Mouse (Mus musculus) kidney, postnatal 25 days (tissue): ENCODE measurements at regions not wholly inside any gene's neighbourhood (a gene's known extent, or its start where the extent isn't known, plus 50 kb on each side); places are given as distances from the start of the nearest gene placed in this dataset.
A peak's percentile ranks its signal among the peaks of the same experiment; 100 is the strongest.

ENCODE experiments used
- DNase-seq, 2 experiments: peaks; one replicate each; pipeline ENCODE4 v3.0.0; 2021; ENCODE audit warnings: mixed read lengths in 2 of 2

DNA sequence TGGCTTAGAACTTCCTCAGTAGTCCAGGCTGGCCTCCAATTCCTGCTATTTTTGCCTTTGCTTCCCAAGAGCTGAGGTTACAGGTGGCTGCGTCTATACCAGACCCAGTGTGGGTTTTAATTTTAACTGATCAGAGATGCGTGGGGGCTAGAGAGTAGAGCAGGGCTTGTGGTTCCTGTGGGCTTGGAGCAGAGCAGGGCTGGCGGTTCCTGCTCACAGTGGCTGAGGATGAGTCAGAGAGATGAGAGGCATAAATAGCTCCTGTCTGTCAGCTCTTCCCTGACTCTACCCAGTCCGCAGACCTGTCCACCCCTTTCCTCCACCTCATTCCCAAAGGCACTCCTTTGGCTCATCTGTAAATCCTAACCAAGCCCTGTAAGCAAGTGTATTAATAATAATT, 304.8 kb downstream of the Abcc12 start:
- DNase-seq, result no peak

DNA sequence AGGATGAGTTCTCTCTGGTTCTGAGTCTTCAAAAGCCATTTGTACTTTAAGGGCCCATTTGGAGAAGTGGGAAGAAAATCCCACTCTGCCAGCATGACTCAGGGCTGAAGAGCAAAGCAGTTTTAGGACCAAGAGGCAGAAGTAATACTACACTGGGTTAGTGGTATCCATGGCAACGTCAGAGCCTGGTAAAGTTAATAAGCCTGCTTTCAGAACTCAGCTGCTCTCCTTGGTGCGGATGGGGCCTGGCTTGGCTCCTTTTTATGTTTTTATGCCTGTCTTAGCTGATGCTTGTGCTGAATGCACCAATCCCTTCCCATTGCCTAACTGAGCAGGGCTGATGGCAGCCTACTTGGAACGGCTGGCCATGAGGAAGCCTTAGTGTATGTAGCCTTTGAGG, 306.7 kb downstream of the Abcc12 start:
- no peak for DNase-seq

DNA sequence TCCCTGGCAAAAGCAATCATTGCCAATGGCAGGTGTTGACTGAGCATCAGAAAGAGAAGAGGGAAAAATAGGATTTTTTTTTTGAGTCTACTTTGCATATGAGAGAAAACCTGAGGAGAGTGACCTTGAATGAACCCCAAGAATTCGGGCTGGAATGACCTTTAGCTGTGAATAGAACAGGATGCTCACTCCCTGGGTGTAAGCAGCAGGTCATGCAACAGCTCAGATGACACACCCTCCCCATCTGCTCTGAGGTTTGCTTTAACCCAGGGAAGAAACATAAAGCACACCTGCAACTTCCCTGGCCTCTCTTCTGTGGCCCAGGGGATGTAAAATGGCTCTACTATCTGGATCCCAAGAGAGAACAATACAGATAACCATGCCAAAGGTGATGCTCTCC, 307.9 kb downstream of the Abcc12 start:
- no peak for DNase-seq

DNA sequence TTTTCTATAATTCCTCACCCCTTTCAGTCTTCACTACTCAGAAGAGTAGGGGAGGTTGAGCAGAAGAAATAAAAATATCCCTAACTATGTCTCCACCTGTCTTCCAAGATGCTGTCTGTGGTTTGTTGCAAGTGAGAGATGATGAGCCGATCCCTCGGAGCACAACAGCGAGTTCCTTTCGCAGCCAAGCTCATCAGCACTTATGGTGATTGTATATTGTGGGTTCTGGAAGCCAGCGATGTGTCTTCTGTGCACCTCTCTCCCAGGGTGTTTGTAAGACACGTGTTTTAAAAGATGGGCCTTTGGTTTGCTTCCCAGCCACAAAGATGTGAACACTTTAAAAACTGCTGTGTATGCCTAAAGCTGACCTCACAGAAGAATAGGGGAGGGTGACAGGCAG, 309.0 kb downstream of the Abcc12 start:
- DNase-seq, result no peak

DNA sequence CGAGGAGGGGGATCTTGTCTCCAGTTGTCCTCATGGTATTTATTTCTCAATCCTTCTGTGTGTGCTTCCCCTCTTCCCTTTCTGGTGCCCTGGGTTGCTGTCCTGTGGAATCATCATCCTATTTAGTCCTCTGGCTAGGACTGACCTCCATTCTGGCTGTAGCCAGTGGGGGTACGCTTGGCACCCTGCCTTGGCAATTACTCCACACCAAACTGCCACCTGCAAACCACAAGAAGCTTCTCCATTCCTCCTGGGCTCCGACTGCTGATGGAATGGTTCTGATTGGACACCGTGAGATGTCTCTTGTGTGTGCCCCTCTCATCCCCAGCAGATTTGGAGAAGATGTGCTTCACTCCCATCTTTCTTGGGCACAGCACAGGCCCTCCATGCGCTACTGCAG, 322.5 kb downstream of the Abcc12 start:
- no peak for DNase-seq

GRCm38 (mm10) chr8:86255431-86255830, 325.1 kb downstream of the Abcc12 start:
- no peak for DNase-seq

DNA sequence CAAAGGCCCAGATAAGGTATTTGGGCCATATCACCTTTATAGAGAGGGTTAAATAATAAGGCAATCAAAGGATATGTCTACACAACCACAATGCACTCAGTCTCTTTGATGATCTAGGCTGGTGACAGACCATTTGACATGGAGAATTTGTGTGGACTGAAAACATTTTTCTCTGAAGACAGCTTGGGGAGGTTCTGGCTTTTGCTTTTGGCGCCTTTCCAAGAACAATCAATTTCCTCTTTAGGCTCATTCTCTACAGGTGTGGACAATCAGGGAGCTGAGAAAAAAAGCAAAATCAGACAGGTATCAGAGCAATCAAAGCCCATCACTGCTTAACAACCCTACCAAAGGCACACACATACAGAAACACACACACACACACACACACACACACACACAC, 325.8 kb downstream of the Abcc12 start:
- no peak for DNase-seq

GRCm38 (mm10) chr8:86252696-86253355, 327.7 kb downstream of the Abcc12 start:
- DNase-seq, result no peak

DNA sequence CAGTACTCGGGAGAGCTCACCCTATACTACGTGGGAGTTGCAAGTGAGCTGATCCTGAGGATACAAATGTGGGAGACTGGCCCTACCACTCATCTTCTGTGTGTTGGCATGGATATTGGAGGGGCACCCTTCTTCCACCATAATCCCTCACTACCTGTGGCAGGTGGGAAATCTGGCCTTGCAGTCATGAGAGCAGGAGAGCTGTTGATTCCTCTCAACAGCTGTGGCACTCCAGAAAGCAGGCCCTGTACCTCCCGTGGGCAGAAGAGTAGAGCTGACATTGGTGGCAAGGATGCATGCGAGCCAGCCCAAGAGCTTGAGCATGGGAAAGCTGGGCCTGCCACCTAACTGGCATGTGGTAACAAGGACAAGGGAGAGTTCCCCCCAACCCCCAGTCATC, 345.8 kb downstream of the Abcc12 start:
- DNase-seq, result no peak

- peak in 1 of 2 experiments; percentile 9 for DNase-seq
Measured at GRCm38 (mm10) chr8:86231994-86232393, 348.5 kb downstream of the Abcc12 start.

DNA sequence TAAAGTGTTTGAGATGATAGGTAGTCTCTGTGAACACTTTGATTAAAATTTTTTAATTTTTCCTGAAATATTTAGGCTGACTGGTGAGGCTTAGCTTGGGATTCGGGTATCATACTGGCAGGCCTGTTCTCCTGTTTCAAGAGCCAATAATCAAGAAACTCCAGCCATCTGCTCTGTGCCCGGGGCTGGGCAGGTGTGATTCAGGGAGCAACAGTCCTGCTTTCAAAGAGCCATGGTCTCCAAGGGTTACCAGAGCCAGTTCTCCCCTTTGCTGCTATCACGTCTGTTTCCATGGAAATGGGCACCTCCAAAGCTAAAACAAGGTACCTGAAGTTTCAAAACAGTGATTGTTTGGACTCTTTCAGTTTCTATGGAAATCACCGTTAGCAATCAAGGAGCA, 355.6 kb downstream of the Abcc12 start:
- no peak for DNase-seq

DNA sequence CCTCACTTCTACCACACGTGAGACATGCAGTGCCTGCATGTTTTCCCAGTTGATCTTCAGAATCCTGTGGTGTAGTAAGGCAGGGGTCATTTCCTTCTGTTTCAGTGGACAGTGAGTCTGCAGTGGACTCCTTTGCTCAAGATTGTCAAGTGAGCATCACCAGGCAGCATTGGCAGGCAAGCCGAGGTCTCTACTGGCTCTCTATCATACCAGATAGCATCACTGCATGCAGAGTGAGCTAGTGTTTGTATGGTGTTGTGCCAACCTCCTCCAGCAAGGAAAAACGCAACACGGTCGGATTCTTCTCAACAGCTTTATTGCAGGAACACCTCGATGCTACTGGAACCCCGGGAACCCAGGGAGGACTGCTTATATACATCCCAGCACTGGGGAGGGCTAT, 357.8 kb downstream of the Abcc12 start:
- no peak for DNase-seq

GRCm38 (mm10) chr8:86222228-86222627, 358.3 kb downstream of the Abcc12 start:
- no peak for DNase-seq

DNA sequence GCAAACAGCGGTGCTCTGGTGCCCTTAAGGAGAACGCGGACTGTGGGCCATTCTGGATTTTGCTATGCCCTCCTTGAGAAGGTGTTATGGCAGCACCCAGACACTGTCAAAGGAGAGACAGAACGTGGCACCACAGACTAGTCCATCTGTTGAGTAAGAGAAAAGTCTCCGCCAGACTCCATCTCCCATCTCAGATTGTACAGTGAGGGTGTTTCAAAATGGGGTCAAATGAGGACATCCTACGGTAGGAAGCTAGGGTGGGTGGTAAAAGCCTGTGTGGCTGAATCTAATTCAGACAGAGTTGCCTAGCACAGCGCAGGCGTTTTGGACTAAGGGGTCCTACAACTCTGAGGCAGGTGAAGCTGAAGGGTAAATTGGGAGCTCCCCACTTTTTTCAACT, 366.1 kb downstream of the Abcc12 start:
- DNase-seq, result no peak

GRCm38 (mm10) chr8:86212461-86212860, 368.0 kb downstream of the Abcc12 start:
- no peak for DNase-seq

- DNase-seq, result no peak
Measured at GRCm38 (mm10) chr8:86208812-86209262, 368.1 kb downstream of the Phkb start.

GRCm38 (mm10) chr8:86204421-86205229, 363.9 kb downstream of the Phkb start:
- DNase-seq, result no peak

- DNase-seq, result no peak
Measured at GRCm38 (mm10) chr8:86203107-86203506, 362.3 kb downstream of the Phkb start.

DNA sequence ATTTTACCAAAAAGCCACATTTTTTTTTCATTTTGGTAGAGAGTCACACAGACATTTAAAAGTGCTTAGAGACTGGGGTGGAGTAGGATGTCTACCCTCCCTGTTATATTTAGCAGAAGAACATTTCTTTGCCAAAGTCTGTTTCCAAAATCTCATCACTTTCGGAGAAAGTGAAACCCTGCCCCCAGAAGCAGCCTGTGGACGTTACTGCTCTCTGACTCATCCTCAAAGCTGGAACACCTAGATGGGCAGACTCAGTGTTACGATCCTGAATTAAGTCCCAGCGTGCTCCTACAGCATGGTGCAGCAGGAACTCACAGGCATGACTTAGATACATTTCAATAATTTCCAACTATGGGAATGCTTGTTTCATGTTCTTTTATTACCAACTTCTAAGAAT, 361.1 kb downstream of the Phkb start:
- DNase-seq, result no peak

DNA sequence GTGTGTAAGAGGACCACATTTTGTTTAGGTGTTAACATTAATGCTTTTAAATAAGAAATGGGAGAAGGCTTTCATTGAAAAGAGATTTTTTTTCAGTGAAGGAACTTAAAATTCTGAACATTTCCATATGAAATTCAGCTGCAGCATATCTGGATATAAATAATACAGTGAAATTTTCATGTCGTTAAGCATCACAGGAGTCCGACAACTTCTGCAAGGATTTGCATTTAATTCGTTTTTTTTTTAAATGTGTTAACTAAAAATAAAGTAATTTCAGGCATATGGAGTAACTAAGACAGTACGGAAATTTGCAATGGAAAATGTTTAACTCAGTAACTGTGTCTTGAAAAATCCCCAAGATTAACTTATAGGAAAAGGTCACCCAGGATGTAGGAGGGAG, 351.5 kb downstream of the Phkb start:
- no peak for DNase-seq

GRCm38 (mm10) chr8:86184671-86185070, 343.9 kb downstream of the Phkb start:
- no peak for DNase-seq

GRCm38 (mm10) chr8:86180793-86181192, 340.0 kb downstream of the Phkb start:
- no peak for DNase-seq

DNA sequence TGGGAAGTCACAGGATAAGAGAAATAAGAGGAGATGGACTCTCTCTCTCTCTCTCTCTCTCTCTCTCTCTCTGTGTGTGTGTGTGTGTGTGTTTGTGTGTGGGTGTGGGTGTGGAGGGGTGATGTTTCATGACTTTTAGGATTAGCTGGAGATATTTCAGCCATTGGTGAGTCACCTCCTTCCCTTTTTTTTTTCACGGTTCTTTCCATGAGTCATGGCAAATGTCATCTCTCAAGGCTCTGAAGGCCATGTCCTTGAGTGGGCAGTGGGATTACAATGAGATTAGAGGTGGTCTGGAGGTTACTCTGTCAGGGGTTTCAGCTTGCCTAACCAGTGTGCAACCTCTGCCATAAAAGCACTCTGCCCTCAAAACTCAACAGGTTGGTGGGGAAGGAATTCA, 329.3 kb downstream of the Phkb start:
- DNase-seq, result no peak

- no peak for DNase-seq
Measured at GRCm38 (mm10) chr8:86164818-86165217, 324.1 kb downstream of the Phkb start.
